Mouse (Mus musculus) NIH3T3 (cell line): ENCODE measurements around the gene Hexim1.

Experiments used
- DNase-seq: peaks from one replicate; pipeline ENCODE4 v3.0.0-alpha.2; 2012; ENCODE audit warnings: low read depth

Gene Hexim1

GRCm38 (mm10) chr11:103118866-103119265, 2.8 kb downstream of the Hexim1 start:
- DNase-seq: no peak

DNA sequence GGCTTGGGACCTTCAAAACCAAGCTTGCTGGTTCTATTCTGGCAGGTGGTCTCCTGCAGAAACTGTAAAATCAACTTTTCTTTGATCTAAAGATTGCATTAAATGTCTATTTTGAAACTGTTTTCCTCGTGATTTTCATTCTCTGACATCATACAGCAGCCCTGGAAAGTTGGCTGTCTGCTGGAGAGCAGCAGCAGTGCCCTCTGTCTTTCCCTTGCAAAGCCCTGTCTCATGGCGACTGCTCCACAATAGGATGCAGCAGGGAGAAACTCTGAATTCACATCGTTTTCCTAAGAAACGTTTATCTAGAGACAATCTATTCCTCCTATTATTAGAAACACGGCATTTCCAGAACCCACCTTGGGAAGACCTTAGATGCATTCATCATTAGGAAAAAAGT, 3.6 kb downstream of the Hexim1 start:
- peak; percentile 56 for DNase-seq

- DNase-seq: no peak
These were observed 4.3 kb downstream of the Hexim1 start for GRCm38 (mm10) chr11:103120315-103120714.

DNA sequence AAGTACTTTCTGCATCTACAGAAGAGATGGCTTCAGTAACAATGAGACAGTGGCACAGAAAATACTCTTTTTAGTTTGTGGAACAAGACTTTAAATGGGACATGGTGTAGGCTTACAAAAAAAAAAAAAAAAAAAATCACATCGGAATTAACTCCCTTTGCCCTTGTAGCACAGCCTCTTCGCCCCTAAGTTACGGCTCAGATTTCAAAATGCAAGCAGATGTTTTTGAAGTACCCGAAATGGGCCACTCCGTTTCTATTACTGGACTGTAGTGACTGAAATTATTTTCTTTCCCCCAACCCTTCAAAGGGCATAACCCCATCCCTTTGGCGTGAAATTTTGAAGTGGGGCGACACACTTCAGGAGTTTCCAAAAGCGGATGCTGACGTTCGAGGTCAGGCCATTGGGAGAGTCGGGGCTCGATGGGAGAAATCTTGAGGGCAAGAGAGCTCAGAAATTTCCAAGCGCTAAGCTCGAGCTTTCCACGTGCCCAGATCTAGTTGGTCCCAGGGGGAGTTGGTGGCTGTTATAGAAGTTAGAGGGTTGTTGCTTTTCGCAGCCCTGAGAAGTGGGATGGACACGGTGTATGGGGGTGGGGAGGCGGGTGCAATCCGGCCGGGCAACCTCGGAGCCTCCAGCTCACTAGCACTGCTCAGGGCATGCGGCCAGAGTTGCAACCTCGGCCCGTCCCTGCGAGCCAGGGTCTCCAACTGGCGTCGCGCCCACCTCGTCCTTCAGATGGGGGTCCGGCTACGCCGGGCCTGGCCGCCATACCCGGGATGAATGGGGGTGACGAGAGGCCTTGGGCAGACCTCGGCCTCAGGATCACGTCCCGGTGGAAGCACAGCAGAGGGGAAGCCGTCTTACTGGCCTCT, 15.9 kb downstream of the Hexim1 start, which contains the start of gene Hexim2:
Gene Hexim2 (plus strand): TSS at position 729 of the 875 bp plus-strand sequence.
- DNase-seq: peak; percentile 78

DNA sequence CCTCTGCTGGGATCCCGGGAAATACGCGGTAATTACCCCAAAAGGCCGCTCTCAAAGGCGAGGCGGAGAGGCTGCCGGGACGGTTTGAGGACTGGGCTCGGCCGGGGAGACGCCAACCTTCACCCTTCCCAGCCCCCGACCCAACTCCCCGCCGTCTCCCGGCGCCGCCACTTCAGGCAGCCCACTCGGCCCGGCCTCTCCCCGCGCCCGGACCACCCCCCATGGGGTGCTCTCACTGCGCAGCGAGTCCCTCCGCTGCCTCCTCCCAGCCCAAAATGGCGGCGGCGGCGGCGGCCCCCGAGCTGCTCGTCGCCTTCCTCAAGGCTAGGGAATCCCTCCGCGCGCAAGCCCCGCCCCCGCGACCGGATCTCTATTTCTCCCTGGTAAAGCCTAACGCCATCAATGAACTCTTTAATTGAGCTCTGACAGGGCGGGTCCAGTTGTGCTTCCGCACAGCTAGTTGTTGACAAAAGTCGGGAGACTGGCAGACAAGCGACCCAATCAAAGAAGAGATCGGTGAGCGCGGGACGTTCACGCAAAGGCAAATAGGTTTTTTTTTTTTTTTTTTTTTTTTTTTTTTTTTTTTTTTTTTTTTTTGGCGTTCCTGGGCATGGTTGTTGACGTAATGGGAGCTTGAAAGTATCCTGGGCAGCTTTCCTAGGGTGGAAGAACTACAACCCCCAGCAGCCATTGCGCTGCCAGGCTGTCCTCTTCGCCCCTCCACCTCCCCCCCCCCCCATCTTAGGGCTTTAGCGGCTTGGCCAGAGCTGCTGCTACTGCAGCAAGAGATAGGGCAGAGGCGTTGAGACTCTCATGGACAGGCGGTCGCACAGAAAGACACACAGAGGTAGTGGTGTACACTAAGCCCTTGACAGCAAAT, 16.8 kb downstream of the Hexim1 start:
- DNase-seq: peak; percentile 100

GRCm38 (mm10) chr11:103133456-103134185, 17.6 kb downstream of the Hexim1 start:
- DNase-seq: peak; percentile 43

DNA sequence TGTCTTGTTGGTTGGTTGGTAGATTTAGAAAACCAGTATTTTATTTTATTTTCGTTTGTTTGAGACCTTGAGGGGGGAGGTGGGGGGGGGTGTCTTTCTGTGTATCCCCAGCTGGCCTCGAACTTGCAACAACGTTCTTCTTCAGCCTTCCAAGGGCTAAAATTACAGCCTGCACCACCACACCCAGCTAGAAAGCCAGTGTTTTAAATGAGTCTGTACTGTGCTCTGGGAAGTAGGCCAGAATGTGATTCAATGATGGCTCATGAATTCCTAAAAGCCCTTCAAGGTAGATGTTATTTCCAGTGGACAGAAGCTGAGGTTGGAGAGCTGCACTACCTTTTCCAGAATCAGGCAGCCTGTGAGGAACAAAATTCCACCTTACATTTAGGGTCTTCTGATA, 18.2 kb downstream of the Hexim1 start:
- peak; percentile 93 for DNase-seq

DNA sequence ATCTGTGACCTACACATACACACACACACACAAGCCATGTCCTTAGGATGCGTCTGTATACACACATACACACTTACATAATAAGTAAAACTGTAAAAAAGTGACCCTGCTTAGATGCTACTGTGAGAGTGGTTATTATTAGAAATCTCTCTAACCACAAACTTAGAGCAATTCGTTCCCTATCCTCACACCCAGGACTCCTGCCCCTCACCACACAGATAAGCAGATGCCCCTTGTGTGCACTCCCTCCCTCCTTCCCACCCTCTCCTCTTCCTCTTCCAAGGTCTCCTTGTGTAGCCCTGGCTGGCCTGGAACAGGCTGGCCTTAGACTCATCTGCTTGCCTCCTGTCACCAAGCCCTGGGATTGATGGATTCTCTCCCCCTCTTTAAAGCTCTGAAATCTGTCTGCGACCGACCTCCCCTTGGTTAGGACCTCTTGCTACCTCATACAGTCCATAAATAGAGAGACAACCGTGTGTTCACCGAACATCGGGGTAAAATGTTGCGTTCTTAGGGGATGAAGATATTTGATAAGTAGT, 20.1 kb downstream of the Hexim1 start:
- no peak for DNase-seq

DNA sequence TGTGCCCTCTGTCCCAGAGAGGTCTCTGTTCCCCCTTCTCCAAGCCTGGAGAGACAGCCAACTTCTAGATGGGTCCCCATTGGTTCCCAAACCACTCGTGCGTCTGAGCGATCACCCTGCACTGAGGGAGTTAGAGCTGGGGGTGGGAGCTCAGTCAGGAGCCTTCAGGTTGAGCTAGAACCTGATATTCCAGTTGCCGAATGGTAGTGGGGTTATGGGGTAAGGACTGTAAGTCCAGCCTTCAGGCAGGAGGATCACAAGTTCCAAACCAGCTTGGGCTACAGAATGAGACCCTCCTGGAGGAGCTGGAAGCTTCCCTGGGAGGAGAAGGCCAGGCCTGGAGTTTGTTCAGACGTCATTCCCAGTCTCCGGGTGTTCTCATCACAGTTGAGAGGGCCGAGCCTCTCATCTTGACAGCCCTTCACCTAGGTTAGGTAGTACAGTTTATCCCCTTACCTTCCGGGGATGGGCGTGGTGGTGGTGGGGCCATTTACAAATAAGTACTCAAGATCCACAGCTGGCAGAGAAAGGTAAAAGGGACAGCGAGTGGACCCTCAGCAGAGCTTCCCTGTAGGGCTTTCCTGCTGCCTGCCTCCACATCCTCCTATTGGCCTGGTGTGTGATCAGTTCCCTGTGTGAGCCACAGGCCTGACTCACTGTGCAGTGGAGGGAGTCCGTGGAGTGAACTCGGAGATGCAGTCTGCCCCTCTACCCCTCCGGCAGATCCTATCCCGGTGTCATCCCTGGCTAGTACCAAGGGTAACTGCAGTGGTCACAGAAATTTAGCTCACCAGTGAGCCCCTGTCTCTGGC, 24.1 kb downstream of the Hexim1 start:
- DNase-seq: peak; percentile 67

- DNase-seq: peak; percentile 74
These were observed 24.7 kb downstream of the Hexim1 start for GRCm38 (mm10) chr11:103140763-103141100.

DNA sequence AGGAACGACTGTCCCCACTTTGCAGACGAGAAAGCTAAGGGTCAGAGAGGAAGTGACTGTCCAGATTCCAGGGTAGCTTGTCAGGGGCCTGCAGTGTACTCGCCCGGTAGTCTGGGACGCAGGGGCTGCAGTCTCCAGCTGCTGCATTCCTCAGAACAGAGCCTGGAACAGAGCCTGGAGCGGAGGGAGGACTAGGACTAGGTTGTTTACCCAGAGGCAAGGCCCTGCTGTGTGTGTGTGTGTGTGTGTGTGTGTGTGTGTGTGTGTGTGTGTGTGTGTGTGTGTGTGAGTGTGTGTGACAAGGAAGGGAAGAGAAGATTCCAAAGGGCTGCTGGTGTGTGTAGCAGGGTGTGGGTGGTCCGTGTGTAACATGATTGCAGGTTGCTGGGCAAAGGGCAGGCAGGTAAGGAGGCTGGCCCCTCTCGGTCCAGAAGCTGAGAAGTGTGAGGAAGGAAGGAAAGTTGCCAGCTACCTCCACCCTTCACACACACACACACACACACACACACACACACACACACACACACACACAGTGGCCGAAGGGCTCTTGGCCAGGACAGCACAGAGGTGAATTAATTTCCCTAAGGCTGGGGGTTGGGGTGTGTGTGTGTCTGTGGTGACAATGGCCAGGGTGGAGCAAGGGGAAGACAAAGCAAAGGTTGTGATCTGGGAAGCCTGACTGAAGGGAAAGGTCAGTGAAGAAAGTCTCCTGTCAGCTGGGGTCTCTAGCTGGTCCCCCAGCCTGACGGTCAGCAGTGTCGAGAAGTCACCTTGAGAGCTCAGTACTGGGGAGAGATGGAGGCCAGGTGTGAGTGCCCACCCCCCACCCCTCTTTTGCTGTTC, 25.3 kb downstream of the Hexim1 start:
- peak; percentile 90 for DNase-seq

GRCm38 (mm10) chr11:103141944-103142255, 25.9 kb downstream of the Hexim1 start:
- peak; percentile 36 for DNase-seq

- DNase-seq: peak; percentile 56
These were observed 26.6 kb downstream of the Hexim1 start for GRCm38 (mm10) chr11:103142441-103143182.

DNA sequence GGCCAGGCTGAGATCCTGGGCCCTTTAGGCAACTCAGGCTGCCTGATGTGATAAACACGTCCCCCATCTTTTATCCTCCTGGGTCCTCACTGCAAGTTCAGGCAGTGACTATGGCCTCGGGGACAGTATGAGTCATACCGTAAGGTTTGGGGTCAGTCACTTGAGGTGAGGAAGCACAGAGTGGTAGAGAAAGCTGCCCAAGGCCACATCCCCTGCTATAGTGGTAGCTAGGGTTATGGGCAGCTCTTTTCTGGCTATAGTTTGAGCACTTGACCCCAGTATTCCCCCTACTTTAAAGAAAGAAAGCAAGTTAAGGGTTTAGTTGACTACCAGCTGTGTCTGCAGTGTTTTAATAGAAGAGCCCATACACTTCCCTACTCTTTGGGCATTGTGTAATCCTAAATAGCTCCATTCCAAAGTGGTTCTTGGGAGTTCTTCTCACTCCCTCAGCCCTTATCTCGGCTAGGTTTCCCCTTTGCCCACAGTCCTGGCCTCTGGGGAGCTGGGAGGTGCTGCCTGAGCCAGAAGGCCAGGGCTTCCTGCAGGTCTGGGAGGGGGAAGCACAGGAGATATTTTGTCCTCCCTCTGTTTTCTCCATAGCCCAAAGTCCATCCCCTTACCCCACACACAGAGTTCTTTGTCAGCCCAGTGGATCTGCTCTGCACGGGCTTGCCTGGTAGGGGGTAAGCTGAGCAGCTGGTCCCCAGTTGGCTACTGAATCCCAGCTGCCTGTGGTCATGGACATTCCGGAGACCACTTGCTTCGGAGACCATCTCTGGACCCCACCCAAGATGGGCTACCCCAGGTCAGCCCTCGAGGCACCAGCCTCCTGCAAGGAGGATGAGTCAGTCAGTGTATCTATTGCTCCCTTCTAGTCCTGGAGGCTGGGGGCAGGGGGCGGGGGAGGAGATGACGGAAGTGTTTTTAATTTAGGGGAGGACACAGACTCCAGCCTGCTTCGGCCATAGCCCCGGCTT, 28.6 kb downstream of the Hexim1 start:
- peak; percentile 88 for DNase-seq

- no peak for DNase-seq
These were observed 30.4 kb downstream of the Hexim1 start for GRCm38 (mm10) chr11:103146386-103146785.

DNA sequence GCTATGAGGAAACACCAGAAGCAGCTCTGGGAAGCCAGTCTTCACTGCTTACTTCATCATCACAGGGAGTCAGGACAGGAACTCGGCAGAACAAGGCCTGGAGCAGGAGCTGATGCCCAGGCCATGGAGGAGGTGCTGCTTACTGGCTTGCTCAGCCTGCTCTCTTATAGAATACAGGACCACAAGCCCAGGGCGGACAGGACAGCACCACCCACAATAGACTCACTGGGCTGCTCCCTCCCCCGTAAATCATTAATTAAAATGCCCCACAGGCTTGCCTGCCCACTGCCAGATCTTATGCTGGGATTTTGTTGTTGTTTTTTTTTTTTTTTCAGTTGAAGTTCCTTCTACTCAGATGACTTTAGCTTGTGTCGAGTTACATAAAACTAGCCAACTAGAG, 31.7 kb downstream of the Hexim1 start:
- DNase-seq: no peak

DNA sequence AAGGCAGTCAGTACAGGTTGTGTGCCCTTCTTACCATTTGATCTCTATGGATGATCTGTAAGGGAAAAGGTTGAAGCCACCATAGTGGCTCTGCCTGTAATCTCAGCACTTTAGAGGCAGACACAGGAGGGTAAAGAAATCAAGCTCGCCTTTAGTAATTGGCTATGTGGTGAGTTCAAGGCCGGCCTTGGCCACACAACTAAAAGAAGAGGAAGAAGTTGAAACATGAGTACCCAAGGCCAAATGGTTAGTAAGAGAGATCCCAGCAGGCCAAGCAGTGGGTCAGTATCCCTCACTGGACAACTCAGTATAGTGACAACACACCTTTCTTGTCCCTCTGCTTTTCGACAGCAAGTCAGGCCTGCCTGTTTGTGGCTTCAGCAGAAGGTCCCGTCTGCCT, 33.7 kb downstream of the Hexim1 start:
- no peak for DNase-seq
